Mouse (Mus musculus) limb, embryonic 12.5 days (tissue): ENCODE measurements around the gene Pnrc1. TPM values are rescaled to one million over a fixed set of nuclear protein-coding genes. Genes with fewer than 3 reads are reported as not detected.
"Not testable (repeated sequence)": the region's sequence is repeated elsewhere in the genome, so short reads cannot be mapped to it uniquely, and the experiment has no call there.

Experiments
- ATAC-seq: fragments of 200-750 bp; cut with Nextera tagmentation; 2 replicates; pipeline ENCODE4 v1.8.0; 2017; ENCODE audit warnings: low read depth, moderate TSS enrichment; ENCODE audit not compliant: insufficient number of reproducible peaks, insufficient read depth, low FRiP score, low TSS enrichment
- H3K27ac ChIP-seq: fragments of 300-500 bp; sonication (generic); 2 replicates; pipeline ENCODE4 v1.5.1; 2016; ENCODE audit warnings: mild to moderate bottlenecking, moderate library complexity
- H3K27me3 ChIP-seq: fragments of 300-500 bp; sonication (generic); 2 replicates; pipeline ENCODE4 v1.6.1; 2016; ENCODE audit warnings: mild to moderate bottlenecking, moderate library complexity
- H3K36me3 ChIP-seq: fragments of 300-500 bp; sonication (generic); 2 replicates; pipeline ENCODE4 v1.6.1; 2016; ENCODE audit warnings: mild to moderate bottlenecking, moderate library complexity
- H3K4me1 ChIP-seq: fragments of 300-500 bp; sonication (generic); replicated peaks from 2 replicates; pipeline ENCODE4 v1.6.1; 2016
- H3K4me2 ChIP-seq: fragments of 300-500 bp; sonication (generic); 2 replicates; pipeline ENCODE4 v1.6.1; 2016; ENCODE audit warnings: mild to moderate bottlenecking, moderate library complexity
- H3K4me3 ChIP-seq: fragments of 300-500 bp; sonication (generic); replicated peaks from 2 replicates; pipeline ENCODE4 v1.5.1; 2016; ENCODE audit warnings: mild to moderate bottlenecking
- H3K9ac ChIP-seq: fragments of 300-500 bp; sonication (generic); replicated peaks from 2 replicates; pipeline ENCODE4 v1.6.1; 2016; ENCODE audit warnings: mild to moderate bottlenecking, moderate library complexity
- H3K9me3 ChIP-seq: fragments of 300-500 bp; sonication (generic); 2 replicates; pipeline ENCODE4 v1.6.1; 2016; ENCODE audit warnings: mild to moderate bottlenecking, moderate library complexity
- WGBS: fragments of 180-500 bp; shearing (Covaris S2); methylation state at CpG from one replicate; pipeline ENCODE4 v1.1.7; 2016; 5-methylcytosine and 5-hydroxymethylcytosine counted together
- polyA plus RNA-seq: library from polyadenylated mRNA; unstranded; fragments of >200 nt; fragmentation: Nextera tagmentation; extraction: Ambion mirVana; gene quantifications from 2 replicates; pipeline ENCODE4 v1.2.1, GENCODE M21; 2016

The Pnrc1 gene
- polyA plus RNA-seq = 127 and 128 TPM in 2 replicates

DNA sequence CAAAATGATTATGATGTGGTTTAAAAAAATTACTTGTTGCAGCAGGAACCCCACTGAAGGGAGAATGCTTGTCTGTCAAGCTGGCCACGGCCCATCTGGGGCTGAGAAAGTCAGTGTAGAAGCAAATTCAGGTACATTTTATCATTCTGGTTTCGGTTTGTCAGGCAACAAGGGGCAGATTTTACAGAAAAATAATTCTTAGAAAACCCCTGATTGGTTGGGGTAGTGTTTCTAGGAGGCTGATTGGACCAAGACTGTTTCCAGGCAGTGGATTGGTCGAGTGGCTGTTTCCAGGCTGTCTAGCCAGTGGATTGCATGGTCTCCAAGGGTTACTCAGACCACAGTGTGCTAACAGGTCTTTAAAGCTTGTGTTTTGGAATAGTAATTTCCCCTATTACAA is at the start of gene Pnrc1:
Gene Pnrc1, minus strand, starts transcription at position 162 of the 400 bp plus-strand sequence.
- H3K4me1 ChIP-seq = peaks cover 7% of the 10 kb centered on the region; the same call in 1 of the 2 replicates
- peak; percentile 96 for ATAC-seq
- no peaks in the 10 kb centered on the region for H3K9me3 ChIP-seq
- peak within 1 kb of the TSS; percentile 43 for H3K4me2 ChIP-seq
- no peak within 1 kb of the TSS; the same call in 1 of the 2 replicates for H3K9ac ChIP-seq
- WGBS = 45% methylated on average over 3 of the region's 3 CpGs
- H3K27me3 ChIP-seq = no peaks in the 10 kb centered on the region
- no peaks in the 10 kb centered on the region for H3K36me3 ChIP-seq
- H3K27ac ChIP-seq = peak within 1 kb of the TSS; percentile 81
- peak within 1 kb of the TSS; percentile 29 for H3K4me3 ChIP-seq

DNA sequence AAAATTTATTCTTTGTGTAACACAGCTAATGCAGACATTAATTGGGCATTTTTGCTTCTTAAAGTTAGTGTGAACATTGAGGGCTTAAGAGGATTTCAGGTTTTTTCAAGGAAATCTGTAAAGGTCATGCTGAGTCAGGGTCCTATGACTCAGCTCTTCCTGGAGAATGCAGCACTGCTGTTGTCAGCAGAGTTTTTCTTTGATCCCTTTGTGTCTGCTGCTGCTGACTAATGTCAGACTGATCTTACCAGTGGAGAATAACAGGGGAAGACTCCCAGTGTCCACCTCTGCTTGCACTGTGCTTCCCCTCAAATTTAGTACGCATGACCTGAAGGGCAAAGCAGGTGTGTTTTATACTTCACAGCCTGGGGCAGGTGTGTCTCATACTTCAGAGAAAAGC is 48.0 kb upstream of the Pnrc1 start:
- Histone ChIP-seq H3K4me3 (no peak overlapping the region), H3K9ac (no peak overlapping the region), H3K27me3 (no peaks in the 10 kb centered on the region), H3K9me3 (no peaks in the 10 kb centered on the region), H3K4me1 (no peaks in the 10 kb centered on the region), H3K27ac (no peak overlapping the region), H3K4me2 (no peak overlapping the region), H3K36me3 (peaks cover 66% of the 10 kb centered on the region)
- ATAC-seq = no peak
- WGBS = 87% methylated on average over 1 of the region's 1 CpGs

DNA sequence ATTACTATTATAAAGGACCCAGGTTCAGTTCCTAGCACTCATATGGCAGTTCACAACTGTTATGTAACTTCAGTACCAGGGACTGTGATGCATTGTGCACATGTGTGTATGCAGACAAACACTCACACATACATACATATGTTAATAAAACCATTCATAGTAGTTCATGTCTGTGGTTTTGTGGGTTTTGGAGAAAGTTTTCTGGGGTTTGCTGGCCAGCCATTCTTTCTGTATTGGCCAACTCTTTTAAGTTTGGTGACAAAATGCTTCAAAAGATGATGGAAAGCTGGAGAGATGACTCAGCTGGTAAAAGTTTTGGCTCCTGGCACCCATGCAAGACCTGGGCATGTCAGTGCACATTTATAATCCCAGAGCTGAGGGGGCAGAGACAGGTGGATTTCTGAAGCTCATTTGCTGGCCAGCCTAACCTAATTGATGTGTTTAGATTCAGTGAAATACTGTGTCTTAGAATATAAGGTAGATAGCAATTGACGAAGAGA is 43.0 kb upstream of the Pnrc1 start:
- Histone ChIP-seq H3K9me3 (no peaks in the 10 kb centered on the region), H3K9ac (no peak overlapping the region), H3K4me2 (no peak overlapping the region), H3K27ac (no peak overlapping the region), H3K27me3 (no peaks in the 10 kb centered on the region), H3K4me3 (no peak overlapping the region), H3K4me1 (no peaks in the 10 kb centered on the region), H3K36me3 (peaks cover 59% of the 10 kb centered on the region)
- ATAC-seq = no peak
- 96% methylated on average over 1 of the region's 1 CpGs for WGBS

DNA sequence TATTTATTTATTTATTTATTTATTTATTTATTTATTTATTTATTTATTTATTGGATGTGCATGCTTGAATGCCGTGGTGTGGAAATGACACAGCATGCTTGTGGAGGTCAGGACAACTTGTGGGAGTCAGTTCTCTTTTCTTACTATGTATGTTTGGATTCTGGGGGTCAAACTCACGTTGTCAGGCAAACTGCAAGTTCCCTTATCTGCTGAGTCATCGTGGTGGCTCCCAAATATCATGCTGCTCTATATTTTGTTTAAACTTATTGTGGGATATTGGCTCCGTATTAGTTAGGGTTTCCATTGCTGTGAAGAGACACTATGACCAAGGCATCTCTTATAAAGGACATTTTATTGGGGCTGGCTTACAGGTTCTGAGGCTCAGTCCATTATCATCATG is 41.2 kb upstream of the Pnrc1 start:
- 92% methylated on average over 4 of the region's 4 CpGs for WGBS
- no peak for ATAC-seq
- Histone ChIP-seq H3K4me2 (no peak overlapping the region), H3K9ac (no peak overlapping the region), H3K36me3 (peaks cover 66% of the 10 kb centered on the region), H3K27ac (no peak overlapping the region), H3K9me3 (no peaks in the 10 kb centered on the region), H3K27me3 (no peaks in the 10 kb centered on the region), H3K4me3 (no peak overlapping the region), H3K4me1 (no peaks in the 10 kb centered on the region)

DNA sequence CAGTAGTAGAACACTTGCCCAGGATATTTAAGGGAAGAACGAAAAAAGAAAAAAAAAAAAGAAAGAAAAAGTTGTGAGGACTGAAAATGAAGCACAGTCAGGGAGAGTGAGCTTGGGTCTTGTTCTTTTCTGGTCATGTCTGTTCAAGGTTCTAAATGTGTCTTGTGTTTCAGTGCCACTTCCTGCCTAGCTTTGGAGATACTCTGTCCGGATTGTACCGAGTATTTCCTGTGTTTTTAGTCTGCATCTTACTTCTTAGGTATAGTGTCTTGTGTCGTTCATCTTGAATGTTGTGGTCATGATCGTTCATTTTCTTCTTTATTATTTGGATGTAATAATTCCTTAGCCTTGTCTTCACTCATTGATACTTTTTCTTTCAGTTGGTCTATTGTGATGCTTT is 25.9 kb upstream of the Pnrc1 start:
- Histone ChIP-seq H3K36me3 (peaks cover 7% of the 10 kb centered on the region), H3K9ac (no peak overlapping the region), H3K4me3 (no peak overlapping the region), H3K27ac (no peak overlapping the region), H3K4me2 (no peak overlapping the region), H3K9me3 (no peaks in the 10 kb centered on the region), H3K4me1 (peaks cover 4% of the 10 kb centered on the region; the same call in 1 of the 2 replicates), H3K27me3 (no peaks in the 10 kb centered on the region)
- ATAC-seq = no peak
- WGBS = 94% methylated on average over 5 of the region's 5 CpGs

DNA sequence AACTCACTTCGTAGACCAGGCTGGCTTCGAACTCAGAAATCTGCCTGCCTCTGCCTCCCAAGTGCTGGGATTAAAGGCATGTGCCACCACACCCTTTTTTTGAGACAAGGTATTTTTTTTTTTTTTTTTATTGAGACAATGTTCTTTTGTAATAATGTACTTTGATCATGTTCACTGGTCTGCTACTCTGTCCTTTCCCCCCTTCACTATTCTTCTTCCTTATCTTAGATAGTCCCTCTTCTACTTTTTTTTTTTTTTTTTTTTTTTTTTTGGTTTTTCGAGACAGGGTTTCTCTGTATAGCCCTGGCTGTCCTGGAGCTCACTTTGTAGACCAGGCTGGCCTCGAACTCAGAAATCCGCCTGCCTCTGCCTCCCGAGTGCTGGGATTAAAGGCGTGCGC is 24.2 kb upstream of the Pnrc1 start:
- ATAC-seq, H3K27me3 ChIP-seq, H3K4me1 ChIP-seq, H3K9me3 ChIP-seq, H3K9ac ChIP-seq, H3K4me2 ChIP-seq, H3K27ac ChIP-seq, H3K36me3 ChIP-seq, H3K4me3 ChIP-seq: not testable (repeated sequence)
- 96% methylated on average over 5 of the region's 8 CpGs for WGBS

DNA sequence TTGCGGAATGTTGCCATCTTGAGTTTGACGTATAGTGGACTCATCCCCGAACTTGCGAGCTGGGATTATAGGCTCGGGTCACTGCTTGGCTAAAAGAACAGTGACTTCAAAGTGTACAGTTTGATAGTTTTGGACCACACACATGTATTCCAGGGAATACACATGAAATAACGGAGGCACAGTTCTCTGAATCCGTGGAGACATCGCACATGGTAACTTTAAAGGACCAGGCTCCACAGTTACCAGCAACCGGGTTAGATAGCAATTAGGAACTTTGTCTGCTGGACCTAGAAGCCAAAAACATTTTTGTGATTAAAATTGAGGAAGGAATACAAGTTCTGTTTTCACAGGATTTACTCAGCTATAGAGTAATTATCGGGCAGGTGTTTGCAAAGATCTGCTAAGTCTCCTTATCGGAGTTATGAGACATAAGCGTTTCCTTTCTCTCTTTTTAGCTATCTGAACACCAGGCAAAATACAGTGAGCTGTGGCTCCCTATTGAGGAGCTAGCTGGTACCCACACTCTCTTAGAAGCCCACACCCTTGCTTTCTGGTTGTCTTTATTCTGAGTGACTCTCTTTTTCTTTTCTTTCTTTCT is 21.0 kb upstream of the Pnrc1 start:
- WGBS = 19% methylated on average over 12 of the region's 12 CpGs
- Histone ChIP-seq H3K9ac (peak overlapping the region; percentile 82), H3K36me3 (peaks cover 3% of the 10 kb centered on the region; the same call in 1 of the 2 replicates), H3K9me3 (no peaks in the 10 kb centered on the region), H3K4me3 (peak overlapping the region; percentile 84), H3K27ac (no peak overlapping the region), H3K4me1 (peaks cover 5% of the 10 kb centered on the region; the same call in 1 of the 2 replicates), H3K4me2 (peak overlapping the region; percentile 78), H3K27me3 (no peaks in the 10 kb centered on the region)
- ATAC-seq = no peak

DNA sequence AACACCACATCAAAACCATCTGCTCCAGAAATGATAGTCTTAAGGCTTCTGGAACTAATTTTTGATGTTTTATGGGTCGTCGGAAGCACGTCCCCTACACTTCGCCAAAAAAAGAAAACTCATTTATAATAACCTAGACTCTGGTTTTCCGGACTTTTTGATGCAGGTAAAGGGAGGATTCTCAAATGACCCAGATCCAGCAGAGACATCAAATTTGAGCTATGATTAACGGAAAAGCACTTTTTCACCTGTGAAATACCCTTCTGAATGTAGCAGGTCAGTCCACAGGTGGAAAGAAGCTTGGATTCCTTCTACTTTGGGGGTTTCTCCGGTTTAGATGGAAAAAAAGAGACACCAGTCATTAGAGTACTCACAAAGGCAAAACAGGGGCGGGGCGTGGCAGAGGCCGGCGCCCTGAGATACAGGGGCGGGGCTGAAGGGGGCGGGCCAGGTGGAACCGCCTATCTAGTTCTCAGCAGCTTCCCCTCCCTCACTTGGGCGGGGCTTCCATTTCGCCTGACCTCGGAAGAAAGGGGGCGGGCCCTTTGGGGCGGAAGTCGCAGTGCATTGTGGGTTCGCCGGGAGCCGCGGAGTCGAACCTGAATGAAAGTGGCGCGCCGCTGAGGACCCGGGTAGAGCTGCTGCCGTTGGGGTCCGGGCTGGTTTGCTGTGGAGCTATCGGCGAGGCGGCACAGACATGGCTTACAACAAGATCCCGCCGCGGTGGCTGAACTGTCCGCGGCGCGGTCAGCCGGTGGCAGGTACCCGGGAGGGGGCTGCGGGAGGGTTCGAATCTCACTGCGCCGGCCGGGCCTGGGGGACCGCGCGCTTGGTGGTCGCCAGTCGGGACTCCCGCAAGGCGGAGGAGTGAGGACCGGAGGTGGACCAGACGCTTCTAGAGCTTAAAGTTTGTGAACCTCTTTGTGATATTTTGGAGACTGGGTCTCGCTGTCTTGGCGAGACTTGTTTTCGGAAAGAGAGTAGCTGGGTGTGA is 20.1 kb upstream of the Pnrc1 start, which contains the start of gene Rngtt:
Gene Rngtt, plus strand, starts transcription at position 548 of the 994 bp plus-strand sequence.
- peak; percentile 91 for ATAC-seq
- H3K27ac ChIP-seq = peak within 1 kb of the TSS; percentile 66; the same call in 1 of the 2 replicates
- H3K9ac ChIP-seq = peak within 1 kb of the TSS; percentile 82
- WGBS = 2% methylated on average over 60 of the region's 60 CpGs
- H3K4me1 ChIP-seq = peaks cover 5% of the 10 kb centered on the region; the same call in 1 of the 2 replicates
- H3K4me3 ChIP-seq = peak within 1 kb of the TSS; percentile 84
- no peaks in the 10 kb centered on the region for H3K9me3 ChIP-seq
- H3K27me3 ChIP-seq = no peaks in the 10 kb centered on the region
- H3K4me2 ChIP-seq = peak within 1 kb of the TSS; percentile 78
- peaks cover 3% of the 10 kb centered on the region; the same call in 1 of the 2 replicates for H3K36me3 ChIP-seq

DNA sequence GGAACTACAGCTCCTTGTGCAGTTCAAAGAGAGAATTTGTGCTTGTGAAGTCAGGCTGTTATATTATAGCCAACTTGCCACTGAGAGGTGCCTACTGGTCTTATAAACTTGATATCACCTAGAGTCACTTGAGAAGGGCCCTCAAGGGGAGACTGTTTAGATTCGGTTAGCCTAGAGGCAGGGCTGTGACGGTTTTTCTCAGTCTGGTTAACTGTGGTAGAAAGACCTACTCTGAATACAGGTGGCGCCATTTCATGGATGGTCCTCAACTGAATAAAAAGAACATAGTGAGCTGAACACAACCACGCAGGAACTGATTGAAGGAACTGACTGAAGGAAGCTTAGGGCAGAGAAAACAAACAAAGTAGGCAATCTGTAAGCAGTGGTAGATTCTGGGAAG is 17.2 kb upstream of the Pnrc1 start:
- H3K27me3 ChIP-seq = no peaks in the 10 kb centered on the region
- peaks cover 5% of the 10 kb centered on the region; the same call in 1 of the 2 replicates for H3K4me1 ChIP-seq
- 0 out of 2 replicates have a peak, but pooled peaks cover 3% of the 10 kb centered on the region for H3K36me3 ChIP-seq
- no peak overlapping the region for H3K27ac ChIP-seq
- no peak overlapping the region for H3K4me2 ChIP-seq
- no peak overlapping the region for H3K9ac ChIP-seq
- 76% methylated on average over 4 of the region's 4 CpGs for WGBS
- H3K4me3 ChIP-seq = no peak overlapping the region
- peaks cover 8% of the 10 kb centered on the region; the same call in 1 of the 2 replicates for H3K9me3 ChIP-seq
- no peak for ATAC-seq

DNA sequence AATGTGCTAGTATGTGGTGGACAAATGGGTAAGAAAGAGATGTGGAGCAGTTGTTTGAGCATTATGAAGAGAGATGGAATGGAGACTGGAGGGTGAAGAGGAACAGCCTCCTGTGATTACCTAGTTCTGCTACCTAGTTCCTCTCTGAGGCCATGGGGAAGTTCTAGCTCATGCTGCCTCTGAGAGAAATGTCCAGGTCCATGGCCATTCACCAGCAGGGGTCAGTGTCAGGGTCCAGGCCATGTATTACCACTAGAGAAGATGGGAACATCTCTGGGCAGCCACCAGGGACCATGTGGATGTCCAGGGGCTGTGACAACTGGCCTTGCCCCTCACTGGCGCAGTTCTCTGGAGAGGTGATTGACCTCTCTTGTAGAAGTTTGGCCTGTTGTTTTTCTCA is 13.1 kb upstream of the Pnrc1 start:
- Histone ChIP-seq H3K9ac (no peak overlapping the region), H3K9me3 (peaks cover 8% of the 10 kb centered on the region; the same call in 1 of the 2 replicates), H3K27me3 (no peaks in the 10 kb centered on the region), H3K4me1 (no peaks in the 10 kb centered on the region), H3K27ac (no peak overlapping the region), H3K4me3 (no peak overlapping the region), H3K36me3 (no peaks in the 10 kb centered on the region), H3K4me2 (no peak overlapping the region)
- WGBS = 91% methylated on average over 1 of the region's 1 CpGs
- ATAC-seq = no peak
